Mouse (Mus musculus): ENCODE results near the gene Crot. TPM values are rescaled to one million over a fixed set of nuclear protein-coding genes. Genes with fewer than 3 reads are reported as not detected.
"Not testable (repeated sequence)": the region's sequence is repeated elsewhere in the genome, so short reads cannot be mapped to it uniquely, and the experiment has no call there.

Crot gene
- polyA plus RNA-seq, 1 experiment from 2014 or later, result 51.8 TPM

DNA sequence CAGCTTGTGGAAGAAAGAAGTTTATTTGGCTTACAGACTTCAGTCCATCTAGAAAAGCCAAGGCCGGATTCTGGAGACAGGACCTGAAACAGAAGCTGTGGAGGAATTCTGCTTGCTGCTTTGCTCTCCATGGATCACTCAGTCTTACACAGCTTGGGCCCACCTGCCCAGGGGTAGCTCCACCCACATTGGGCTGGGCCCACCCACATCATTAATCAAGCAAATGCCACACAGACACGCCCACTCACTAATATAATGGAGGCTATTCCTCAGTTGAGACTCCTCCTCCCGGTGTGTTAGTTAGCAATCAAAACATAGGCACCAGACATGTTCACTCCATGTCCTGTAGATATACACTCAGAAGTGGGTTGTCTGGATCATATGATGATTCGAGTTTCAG is 36.6 kb downstream of the Crot start:
- no peaks in the 10 kb centered on the region for H3K9me3 ChIP-seq (replicated peaks; ENCODE audit: control insufficient read depth, low read length)
- peak; percentile 48; the same call in 1 of the 2 replicates for ATAC-seq (replicated peaks; ENCODE audit: insufficient number of reproducible peaks, low FRiP score, low TSS enrichment, low read depth)
- 81% methylated on average over 4 of the region's 4 CpGs for WGBS

DNA sequence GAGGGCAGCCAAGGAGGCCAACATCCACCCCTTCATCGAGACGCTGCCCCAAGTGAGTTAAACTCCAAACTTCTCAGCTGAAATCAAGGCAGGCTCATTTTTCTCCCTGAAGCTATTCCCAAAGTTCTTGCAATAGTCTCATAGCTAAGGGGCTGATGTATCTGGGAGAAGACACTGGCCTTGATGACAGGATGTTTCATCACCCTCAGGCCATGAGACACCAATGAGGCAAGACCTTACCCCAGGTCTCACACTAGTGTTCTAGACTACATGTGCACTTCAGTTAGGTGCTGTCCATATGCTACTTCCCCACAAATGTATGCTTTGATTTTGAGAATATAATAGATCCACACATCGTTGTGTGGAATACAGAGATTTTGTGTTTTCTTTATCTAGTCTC is 41.6 kb downstream of the Crot start:
- Histone ChIP-seq H3K9me3 (replicated peaks; ENCODE audit: control insufficient read depth, low read length) (no peaks in the 10 kb centered on the region), H3K4me1 (ENCODE audit: control insufficient read depth, insufficient read depth, low read length) (no peaks in the 10 kb centered on the region), H3K27ac (replicated peaks; ENCODE audit: low read depth, low read length) (no peak overlapping the region), H3K27me3 (ENCODE audit: control insufficient read depth, insufficient read depth, low read length) (no peaks in the 10 kb centered on the region), H3K4me2 (ENCODE audit: low read depth, low read length) (no peak overlapping the region), H3K4me3 (ENCODE audit: low read depth, low read length) (no peak overlapping the region), H3K36me3 (replicated peaks; ENCODE audit: control insufficient read depth, insufficient read depth, low read depth, low read length) (no peaks in the 10 kb centered on the region), H3K9ac (replicated peaks; ENCODE audit: low read length) (no peak overlapping the region)
- ATAC-seq (replicated peaks; ENCODE audit: insufficient number of reproducible peaks, low FRiP score, low TSS enrichment, low read depth), result no peak
- WGBS, result 88% methylated on average over 3 of the region's 3 CpGs
- DNase-seq (ENCODE audit: low spot score), result no peak

More for the DNA sequence above, 36.6 kb downstream of the Crot start:
- Histone ChIP-seq H3K4me1 (ENCODE audit: control insufficient read depth, insufficient read depth, low read length) (no peaks in the 10 kb centered on the region), H3K36me3 (replicated peaks; ENCODE audit: control insufficient read depth, insufficient read depth, low read depth, low read length) (no peaks in the 10 kb centered on the region), H3K27me3 (ENCODE audit: control insufficient read depth, insufficient read depth, low read length) (no peaks in the 10 kb centered on the region), H3K9ac (replicated peaks; ENCODE audit: low read length) (no peak overlapping the region), H3K27ac (replicated peaks; ENCODE audit: low read depth, low read length) (no peak overlapping the region), H3K4me3 (ENCODE audit: low read depth, low read length) (no peak overlapping the region), H3K4me2 (ENCODE audit: low read depth, low read length) (no peak overlapping the region)
- DNase-seq (ENCODE audit: low spot score), result no peak

DNA sequence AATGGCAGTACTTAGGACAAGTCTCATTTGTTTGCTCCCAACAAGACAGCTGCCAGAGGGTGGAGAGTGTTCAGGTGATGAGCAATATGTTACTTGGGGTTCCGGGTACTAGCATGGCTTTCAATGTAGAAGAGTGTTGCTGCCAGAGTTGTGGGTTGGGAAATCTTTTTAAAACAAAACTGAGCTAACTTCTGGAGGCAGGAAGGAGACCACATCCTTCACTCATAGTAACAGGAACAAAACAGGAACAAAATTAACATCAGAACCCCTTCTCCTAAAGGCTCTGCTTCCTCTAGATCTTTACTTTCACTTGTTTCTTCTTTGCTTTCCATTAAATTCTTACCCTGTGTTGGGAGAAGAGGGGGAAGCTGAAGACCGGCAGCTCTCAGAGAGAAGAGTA is 43.5 kb downstream of the Crot start:
- 89% methylated on average over 2 of the region's 2 CpGs for WGBS
- no peak for ATAC-seq (replicated peaks; ENCODE audit: insufficient number of reproducible peaks, low FRiP score, low TSS enrichment, low read depth)
- Histone ChIP-seq H3K9me3 (replicated peaks; ENCODE audit: control insufficient read depth, low read length) (no peaks in the 10 kb centered on the region), H3K4me2 (ENCODE audit: low read depth, low read length) (no peak overlapping the region), H3K4me1 (ENCODE audit: control insufficient read depth, insufficient read depth, low read length) (no peaks in the 10 kb centered on the region), H3K4me3 (ENCODE audit: low read depth, low read length) (no peak overlapping the region), H3K9ac (replicated peaks; ENCODE audit: low read length) (no peak overlapping the region), H3K27ac (replicated peaks; ENCODE audit: low read depth, low read length) (no peak overlapping the region), H3K27me3 (ENCODE audit: control insufficient read depth, insufficient read depth, low read length) (no peaks in the 10 kb centered on the region), H3K36me3 (replicated peaks; ENCODE audit: control insufficient read depth, insufficient read depth, low read depth, low read length) (no peaks in the 10 kb centered on the region)
- no peak for DNase-seq (ENCODE audit: low spot score)

- Histone ChIP-seq H3K4me1 (ENCODE audit: control insufficient read depth, insufficient read depth, low read length) (no peaks in the 10 kb centered on the region), H3K27me3 (ENCODE audit: control insufficient read depth, insufficient read depth, low read length) (no peaks in the 10 kb centered on the region), H3K4me3 (ENCODE audit: low read depth, low read length) (no peak overlapping the region), H3K27ac (replicated peaks; ENCODE audit: low read depth, low read length) (no peak overlapping the region), H3K9ac (replicated peaks; ENCODE audit: low read length) (no peak overlapping the region), H3K9me3 (replicated peaks; ENCODE audit: control insufficient read depth, low read length) (no peaks in the 10 kb centered on the region), H3K4me2 (ENCODE audit: low read depth, low read length) (no peak overlapping the region), H3K36me3 (replicated peaks; ENCODE audit: control insufficient read depth, insufficient read depth, low read depth, low read length) (no peaks in the 10 kb centered on the region)
- WGBS, result 71% methylated on average over 4 of the region's 4 CpGs
- no peak for ATAC-seq (replicated peaks; ENCODE audit: insufficient number of reproducible peaks, low FRiP score, low TSS enrichment, low read depth)
- no peak for DNase-seq (ENCODE audit: low spot score)
Measured at GRCm38 (mm10) chr5:8947423-8948110, 49.6 kb downstream of the Crot start.

- 76% methylated on average over 3 of the region's 3 CpGs for WGBS
- no peak for DNase-seq (ENCODE audit: low spot score)
- no peaks in the 10 kb centered on the region for H3K4me1 ChIP-seq (ENCODE audit: control insufficient read depth, insufficient read depth, low read length)
- H3K9ac ChIP-seq (replicated peaks; ENCODE audit: low read length), result no peak overlapping the region
- no peak for ATAC-seq (replicated peaks; ENCODE audit: insufficient number of reproducible peaks, low FRiP score, low TSS enrichment, low read depth)
- H3K4me2 ChIP-seq (ENCODE audit: low read depth, low read length), result no peak overlapping the region
- H3K9me3 ChIP-seq (replicated peaks; ENCODE audit: control insufficient read depth, low read length), result no peaks in the 10 kb centered on the region
- no peaks in the 10 kb centered on the region for H3K36me3 ChIP-seq (replicated peaks; ENCODE audit: control insufficient read depth, insufficient read depth, low read depth, low read length)
- H3K4me3 ChIP-seq (ENCODE audit: low read depth, low read length), result no peak overlapping the region
- H3K27ac ChIP-seq (replicated peaks; ENCODE audit: low read depth, low read length), result no peak overlapping the region
- no peaks in the 10 kb centered on the region for H3K27me3 ChIP-seq (ENCODE audit: control insufficient read depth, insufficient read depth, low read length)
Measured at GRCm38 (mm10) chr5:8943836-8944235, 53.3 kb downstream of the Crot start.

DNA sequence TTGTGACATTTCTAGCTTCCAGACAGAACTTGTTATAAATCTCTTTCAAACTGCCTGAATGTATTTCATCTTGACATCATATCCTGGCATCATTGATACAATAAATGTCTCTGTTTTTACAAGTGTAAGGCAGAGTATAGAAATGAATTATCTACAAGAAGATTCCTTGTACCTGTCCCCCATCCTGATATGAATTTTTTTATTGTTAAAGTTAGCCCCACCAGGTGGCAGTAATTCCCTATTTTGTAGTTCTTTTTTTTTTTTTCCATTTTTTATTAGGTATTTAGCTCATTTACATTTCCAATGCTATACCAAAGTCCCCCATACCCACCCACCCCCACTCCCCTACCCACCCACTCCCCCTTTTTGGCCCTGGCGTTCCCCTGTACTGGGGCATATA is 55.9 kb downstream of the Crot start:
- no CpG with 5 or more reads among the region's 1 CpGs for WGBS
- not testable (repeated sequence) for DNase-seq (ENCODE audit: low spot score); H3K9ac ChIP-seq (replicated peaks; ENCODE audit: low read length); ATAC-seq (replicated peaks; ENCODE audit: insufficient number of reproducible peaks, low FRiP score, low TSS enrichment, low read depth); H3K4me1 ChIP-seq (ENCODE audit: control insufficient read depth, insufficient read depth, low read length); H3K36me3 ChIP-seq (replicated peaks; ENCODE audit: control insufficient read depth, insufficient read depth, low read depth, low read length); H3K4me2 ChIP-seq (ENCODE audit: low read depth, low read length); H3K4me3 ChIP-seq (ENCODE audit: low read depth, low read length); H3K27ac ChIP-seq (replicated peaks; ENCODE audit: low read depth, low read length); H3K9me3 ChIP-seq (replicated peaks; ENCODE audit: control insufficient read depth, low read length); H3K27me3 ChIP-seq (ENCODE audit: control insufficient read depth, insufficient read depth, low read length)

DNA sequence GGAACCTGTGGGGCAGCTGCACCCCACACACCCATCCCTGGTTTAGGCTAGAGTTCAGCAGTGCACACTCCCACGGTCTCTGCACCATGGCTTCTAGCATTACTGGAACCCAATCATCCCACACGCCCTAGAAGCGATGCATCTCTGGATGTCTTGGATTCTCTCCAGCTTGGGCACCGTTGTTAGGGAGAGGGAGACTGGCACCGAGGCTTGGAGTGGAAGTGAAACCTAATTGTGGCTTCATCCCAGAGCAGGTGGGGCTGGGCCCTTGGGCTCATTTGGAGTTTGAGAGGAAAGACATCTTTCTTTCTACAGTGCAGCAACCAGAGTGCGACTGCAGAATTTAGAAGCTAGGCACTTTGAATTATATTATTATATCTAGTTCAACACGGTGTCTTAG is 59.2 kb downstream of the Crot start:
- no peak overlapping the region for H3K4me2 ChIP-seq (ENCODE audit: low read depth, low read length)
- DNase-seq (ENCODE audit: low spot score) (no peak), ATAC-seq (replicated peaks; ENCODE audit: insufficient number of reproducible peaks, low FRiP score, low TSS enrichment, low read depth) (no peak)
- no peak overlapping the region for H3K4me3 ChIP-seq (ENCODE audit: low read depth, low read length)
- no peaks in the 10 kb centered on the region for H3K4me1 ChIP-seq (ENCODE audit: control insufficient read depth, insufficient read depth, low read length)
- no peak overlapping the region for H3K9ac ChIP-seq (replicated peaks; ENCODE audit: low read length)
- no peaks in the 10 kb centered on the region for H3K36me3 ChIP-seq (replicated peaks; ENCODE audit: control insufficient read depth, insufficient read depth, low read depth, low read length)
- WGBS, result 89% methylated on average over 7 of the region's 7 CpGs
- no peak overlapping the region for H3K27ac ChIP-seq (replicated peaks; ENCODE audit: low read depth, low read length)
- no peaks in the 10 kb centered on the region for H3K27me3 ChIP-seq (ENCODE audit: control insufficient read depth, insufficient read depth, low read length)
- no peaks in the 10 kb centered on the region for H3K9me3 ChIP-seq (replicated peaks; ENCODE audit: control insufficient read depth, low read length)

GRCm38 (mm10) chr5:8928440-8928839 is 68.7 kb downstream of the Crot start:
- H3K4me1 ChIP-seq (ENCODE audit: control insufficient read depth, insufficient read depth, low read length), result no peaks in the 10 kb centered on the region
- H3K4me2 ChIP-seq (ENCODE audit: low read depth, low read length), result no peak overlapping the region
- no peak overlapping the region for H3K4me3 ChIP-seq (ENCODE audit: low read depth, low read length)
- no peak overlapping the region for H3K27ac ChIP-seq (replicated peaks; ENCODE audit: low read depth, low read length)
- no peak overlapping the region for H3K9ac ChIP-seq (replicated peaks; ENCODE audit: low read length)
- no peaks in the 10 kb centered on the region for H3K36me3 ChIP-seq (replicated peaks; ENCODE audit: control insufficient read depth, insufficient read depth, low read depth, low read length)
- no peak for ATAC-seq (replicated peaks; ENCODE audit: insufficient number of reproducible peaks, low FRiP score, low TSS enrichment, low read depth)
- no peaks in the 10 kb centered on the region for H3K9me3 ChIP-seq (replicated peaks; ENCODE audit: control insufficient read depth, low read length)
- 87% methylated on average over 9 of the region's 9 CpGs for WGBS
- no peak for DNase-seq (ENCODE audit: low spot score)
- no peaks in the 10 kb centered on the region for H3K27me3 ChIP-seq (ENCODE audit: control insufficient read depth, insufficient read depth, low read length)
